In genomic region chr3:123288856-123289570, GRCm38 (mm10) we compare ENCODE assay signal across 27 mouse cellular contexts. TPM values are rescaled to one million over a fixed set of nuclear protein-coding genes. Genes with fewer than 3 reads are reported as not detected.
A peak's percentile ranks its signal among the peaks of the same experiment; 100 is the strongest.
DNase-seq lines count a peak whose midpoint lies in the region; ATAC-seq and TF ChIP-seq lines count a peak whose summit lies in the region.
"Had no signal": no experiment of that assay in that cellular context is flagged by ENCODE, and none has a peak within 500 bp of the region (broad histone marks: within the 10 kb centered on the region; RNA-seq: fewer than 3 reads in every experiment).

No protein-coding gene starts in this region.

- H3K79me2 ChIP-seq in liver, adult 2 months (ENCODE audit: control insufficient read depth, insufficient read depth, low read length), result peaks cover 3% of the 10 kb centered on the region; the same call in 1 of the 2 replicates

- TF ChIP-seq POLR2A in liver, adult 2 months (IDR thresholded peaks at IDR 0.05; ENCODE audit: extremely low read depth, insufficient read depth, low read length), result no peak

- no peaks in the 10 kb centered on the region for H3K9me3 ChIP-seq in intestine, embryonic 16.5 days (ENCODE audit: control insufficient read depth, low read length)
- H3K9me3 ChIP-seq: embryonic facial prominence, embryonic 12.5 days; forebrain, embryonic 15.5 days; heart, embryonic 12.5 days; hindbrain, embryonic 15.5 days; liver, embryonic 13.5 days; lung, embryonic 15.5 days; midbrain, embryonic 10.5 days; midbrain, embryonic 15.5 days had no signal

- H3K9ac ChIP-seq in liver, adult 2 months (ENCODE audit: low read depth, low read length), result no peak overlapping the region
- no peak overlapping the region for H3K9ac ChIP-seq in intestine, embryonic 16.5 days (ENCODE audit: low read depth, low read length)
- H3K9ac ChIP-seq: embryonic facial prominence, embryonic 12.5 days; forebrain, embryonic 15.5 days; heart, embryonic 12.5 days; hindbrain, embryonic 15.5 days; liver, embryonic 13.5 days; lung, embryonic 15.5 days; midbrain, embryonic 15.5 days had no signal

- 44% methylated on average over 9 of the region's 9 CpGs for WGBS in liver, adult 2 months
- WGBS in intestine, embryonic 16.5 days, result 42% methylated on average over 9 of the region's 9 CpGs

- no peak overlapping the region for H3K4me2 ChIP-seq in intestine, embryonic 16.5 days (ENCODE audit: low read depth, low read length)
- H3K4me2 ChIP-seq: embryonic facial prominence, embryonic 12.5 days; forebrain, embryonic 15.5 days; heart, embryonic 12.5 days; hindbrain, embryonic 15.5 days; liver, embryonic 13.5 days; lung, embryonic 15.5 days; midbrain, embryonic 15.5 days had no signal

- peak; percentile 86 for ATAC-seq in intestine, embryonic 16.5 days
- ATAC-seq: forebrain, embryonic 15.5 days; inflammation-experienced regulatory T-cells, adult 6 months; midbrain, embryonic 15.5 days had no signal

- no peaks in the 10 kb centered on the region for H3K27me3 ChIP-seq in liver, adult 2 months (ENCODE audit: control insufficient read depth, insufficient read depth, low read length)
- no peaks in the 10 kb centered on the region for H3K27me3 ChIP-seq in intestine, embryonic 16.5 days (replicated peaks; ENCODE audit: control insufficient read depth, insufficient read depth, low read length)
- H3K27me3 ChIP-seq: embryonic facial prominence, embryonic 12.5 days; forebrain, embryonic 15.5 days; heart, embryonic 12.5 days; hindbrain, embryonic 15.5 days; liver, embryonic 13.5 days; lung, embryonic 15.5 days; midbrain, embryonic 15.5 days had no signal

- DNase-seq in kidney, adult 11 months, result peak; percentile 4
- DNase-seq in kidney, postnatal 10 days, result no peak
- DNase-seq in liver, adult 2 months (ENCODE audit: extremely low read depth, low read depth, low spot score), result peak; percentile 92
- no peak for DNase-seq in liver
- peak; percentile 58 for DNase-seq in yolk sac, embryonic 10.5 days (ENCODE audit: low spot score)
- no peak for DNase-seq in right cerebral cortex, adult 18-20 months
- DNase-seq: adrenal gland, postnatal 10 days; cerebellum, adult 8-10 months; cerebellum, postnatal 36 days; gastrocnemius, adult 2 months; gastrocnemius, postnatal 36 days; heart, adult 18-20 months; liver, embryonic 13.5 days; thymus, adult 2 months; thymus, postnatal 36 days had no signal

- H3K36me3 ChIP-seq in liver, adult 2 months (ENCODE audit: control insufficient read depth, insufficient read depth, low read length), result peaks cover 37% of the 10 kb centered on the region
- H3K36me3 ChIP-seq in intestine, embryonic 16.5 days (ENCODE audit: control insufficient read depth, insufficient read depth, low read length), result peaks cover 12% of the 10 kb centered on the region
- H3K36me3 ChIP-seq: forebrain, embryonic 15.5 days; G1E; hindbrain, embryonic 15.5 days; midbrain, embryonic 10.5 days; midbrain, embryonic 15.5 days had no signal

- no peak for TF ChIP-seq CTCF in liver, adult 2 months (IDR thresholded peaks at IDR 0.05; ENCODE audit: low read depth, low read length)

- no peak overlapping the region for H3K4me3 ChIP-seq in liver, adult 2 months (ENCODE audit: insufficient read depth, low read depth, low read length)
- no peak overlapping the region for H3K4me3 ChIP-seq in intestine, embryonic 16.5 days (ENCODE audit: low read length)
- H3K4me3 ChIP-seq: embryonic facial prominence, embryonic 12.5 days; forebrain, embryonic 15.5 days; gastrocnemius, adult 2 months; heart, embryonic 12.5 days; hindbrain, embryonic 15.5 days; liver, embryonic 13.5 days; lung, embryonic 15.5 days; midbrain, embryonic 10.5 days; midbrain, embryonic 15.5 days had no signal

- H3K4me1 ChIP-seq in liver, adult 2 months (ENCODE audit: control insufficient read depth, insufficient read depth, low read length), result peaks cover 9% of the 10 kb centered on the region
- peaks cover 5% of the 10 kb centered on the region; the same call in 1 of the 2 replicates for H3K4me1 ChIP-seq in intestine, embryonic 16.5 days (ENCODE audit: control insufficient read depth, insufficient read depth, low read length)
- H3K4me1 ChIP-seq: forebrain, embryonic 15.5 days; hindbrain, embryonic 15.5 days; midbrain, embryonic 10.5 days; midbrain, embryonic 15.5 days had no signal

- H3K27ac ChIP-seq in liver, adult 2 months (replicated peaks; ENCODE audit: insufficient read depth, low read depth, low read length), result no peak overlapping the region
- no peak overlapping the region for H3K27ac ChIP-seq in intestine, embryonic 16.5 days (ENCODE audit: low read length)
- H3K27ac ChIP-seq: embryonic facial prominence, embryonic 12.5 days; forebrain, embryonic 15.5 days; gastrocnemius, adult 2 months; hindbrain, embryonic 15.5 days; liver, embryonic 13.5 days; lung, embryonic 15.5 days; midbrain, embryonic 10.5 days; midbrain, embryonic 15.5 days; stomach, postnatal 0 days had no signal

RNA-seq across cellular contexts. Expression of gene Sec24d, which starts 21.8 kb away (rescaled TPM):
- total RNA-seq in liver, adult 2 months (2014; rRNA removed), result 46.4 and 56.7 TPM in 2 replicates
- 71.9 and 89.7 TPM in 2 replicates for polyA plus RNA-seq in liver, adult 2 months (2012; rRNA removed)
- 91.2 and 109 TPM in 2 replicates for polyA plus RNA-seq in intestine, embryonic 16.5 days (2015; fragmentation: Nextera tagmentation; extraction: Ambion mirVana)
- polyA plus RNA-seq: G1E had no signal

RNA-seq across cellular contexts. Expression of gene Synpo2, which starts 53.1 kb away (rescaled TPM):
- 0.34 and 0.37 TPM in 2 replicates for total RNA-seq in liver, adult 2 months (2014; rRNA removed)
- polyA plus RNA-seq in liver, adult 2 months (2012; rRNA removed), result 0.06 TPM in 2 replicates
- 27.8 and 29.5 TPM in 2 replicates for polyA plus RNA-seq in intestine, embryonic 16.5 days (2015; fragmentation: Nextera tagmentation; extraction: Ambion mirVana)
- total RNA-seq: neutrophil, adult 5-6 weeks had no signal
- polyA plus RNA-seq: G1E; inflammation-experienced regulatory T-cells, adult 6 months had no signal

Comparison
In these comparisons a context has a peak if more than half of its experiments do, and no peak if none do; other contexts are left out.
1. DNase-seq: peak in kidney, adult 11 months (single experiment), liver, adult 2 months (single experiment) and yolk sac, embryonic 10.5 days (single experiment); none in kidney, postnatal 10 days (single experiment), liver (single experiment) and right cerebral cortex, adult 18-20 months (single experiment).
2. RNA of gene Synpo2, which starts 53.1 kb away (polyA plus RNA-seq): 27.8 to 29.5 TPM in intestine, embryonic 16.5 days; 0.06 TPM in liver, adult 2 months; every median in the first group is over 10 times any median in the second.